Mouse (Mus musculus): Measurements from ENCODE around the gene Cdk10.

Gene Cdk10

DNA sequence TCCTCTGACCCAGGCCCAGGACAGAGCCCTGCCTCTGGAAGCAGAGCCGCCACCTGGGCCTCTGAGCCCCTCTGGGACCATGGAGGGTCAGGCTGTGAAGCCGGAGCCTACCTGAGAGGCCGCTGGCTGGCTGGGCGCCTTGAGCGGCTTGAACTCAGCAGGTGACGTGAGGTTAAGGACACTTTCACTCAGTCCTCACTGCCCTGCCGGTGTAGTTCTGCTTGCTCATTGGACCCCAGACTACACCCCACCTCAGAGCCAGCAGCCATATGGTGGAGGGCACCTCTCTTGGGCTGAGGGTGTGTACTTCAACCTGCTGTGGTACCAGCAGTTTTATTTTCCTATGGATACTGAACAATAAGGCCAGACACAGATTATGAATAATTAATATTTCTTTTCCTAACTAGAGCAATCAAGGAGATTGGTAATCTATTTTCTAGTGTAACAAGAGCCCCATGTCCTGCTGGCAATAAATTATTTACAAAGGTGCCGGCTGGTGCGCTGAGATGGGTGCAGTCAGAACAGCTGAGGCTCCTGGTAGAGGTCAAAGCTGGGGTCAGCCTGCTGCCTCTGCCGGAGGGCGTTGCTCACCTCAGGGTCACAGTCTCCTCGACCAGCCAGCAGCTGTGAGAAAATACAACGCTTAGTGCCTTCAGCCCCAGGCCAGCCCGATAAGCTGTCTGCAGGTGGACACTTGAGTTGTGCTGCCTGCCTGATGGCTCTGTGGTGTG is 43.4 kb downstream of the Cdk10 start:
- intact Hi-C loops (cut with DNase I) = no loop called here

DNA sequence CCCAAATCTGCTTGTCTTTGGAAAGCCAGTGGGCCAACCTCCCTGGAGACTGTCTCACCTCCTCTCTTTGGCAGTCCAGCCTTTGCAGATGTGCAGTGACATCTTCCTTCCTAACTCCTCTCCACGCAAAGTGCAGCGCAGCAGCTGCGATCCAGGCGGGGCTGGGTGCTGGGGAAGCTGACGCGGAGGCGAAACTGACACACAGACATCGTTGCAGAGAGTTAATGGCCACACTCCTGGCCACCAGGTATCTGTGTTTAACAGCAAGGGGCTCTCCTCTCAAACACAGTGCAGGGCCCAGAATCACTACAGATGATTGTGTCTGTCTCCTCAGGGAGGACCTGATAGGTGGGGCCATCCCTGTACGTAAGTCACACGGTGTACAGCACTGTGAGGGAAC is 46.5 kb downstream of the Cdk10 start:
- intact Hi-C loops (cut with DNase I) = no loop called here

DNA sequence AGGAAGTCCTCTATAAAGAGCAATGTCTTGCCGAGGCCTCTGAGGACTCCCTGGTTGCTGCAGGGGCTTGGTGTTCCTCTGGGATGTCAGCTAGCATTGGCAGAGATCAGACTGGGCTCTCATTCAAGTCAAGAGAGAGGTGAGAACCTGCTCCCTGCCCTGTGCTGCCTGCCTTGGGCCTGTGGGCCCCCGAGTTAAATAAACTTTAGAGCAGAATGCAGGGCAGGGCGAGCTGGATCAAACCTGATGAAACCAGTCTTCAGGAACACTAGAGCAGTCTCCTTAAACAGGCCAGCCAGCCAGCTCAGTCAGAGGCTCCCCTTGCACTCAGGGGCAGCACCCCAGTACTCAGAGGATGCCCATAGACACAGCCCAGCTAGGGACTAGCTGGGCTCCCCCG is 47.3 kb downstream of the Cdk10 start:
- intact Hi-C loops (cut with DNase I) = no loop called here

DNA sequence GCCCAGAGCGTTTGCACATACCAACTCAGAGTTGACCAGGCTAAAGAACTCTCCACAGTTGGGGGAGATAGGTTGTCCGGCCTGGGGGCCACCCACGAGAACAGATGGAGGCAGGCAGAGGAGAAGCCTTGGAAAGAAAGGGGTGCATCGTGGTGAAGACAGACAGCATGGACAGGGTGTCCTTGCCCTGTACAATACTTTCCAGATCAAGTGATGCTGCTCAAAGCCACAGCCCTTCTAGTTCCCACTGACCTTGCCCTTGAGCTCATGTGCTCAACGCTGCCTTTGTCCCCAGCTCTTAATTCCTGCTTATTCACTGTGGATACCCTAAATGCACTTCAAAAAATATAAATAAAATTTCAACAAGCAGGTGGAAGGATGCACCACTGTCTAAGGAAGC is 49.8 kb downstream of the Cdk10 start:
- intact Hi-C loops (cut with DNase I) = no loop called here

DNA sequence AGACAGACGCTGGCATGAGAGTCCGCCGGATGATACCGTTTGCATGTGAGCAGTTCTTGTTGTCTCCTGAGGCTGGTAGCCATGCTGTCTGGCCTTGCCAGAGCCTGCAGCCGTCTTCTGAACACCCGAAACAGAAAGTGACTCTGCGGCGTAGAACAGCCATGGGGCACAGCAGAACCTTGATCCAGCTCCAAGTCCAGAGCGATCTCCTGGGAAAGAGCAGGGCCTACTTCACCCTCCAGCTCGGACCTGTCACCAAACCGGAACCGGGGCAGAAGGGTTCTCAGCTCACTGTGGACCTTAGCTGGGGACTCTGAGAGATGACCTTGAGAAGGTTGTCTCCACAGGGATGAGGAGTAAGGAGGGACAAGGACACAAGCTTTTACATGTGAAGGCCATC is 50.5 kb downstream of the Cdk10 start:
- intact Hi-C loops (cut with DNase I) = no loop called here

DNA sequence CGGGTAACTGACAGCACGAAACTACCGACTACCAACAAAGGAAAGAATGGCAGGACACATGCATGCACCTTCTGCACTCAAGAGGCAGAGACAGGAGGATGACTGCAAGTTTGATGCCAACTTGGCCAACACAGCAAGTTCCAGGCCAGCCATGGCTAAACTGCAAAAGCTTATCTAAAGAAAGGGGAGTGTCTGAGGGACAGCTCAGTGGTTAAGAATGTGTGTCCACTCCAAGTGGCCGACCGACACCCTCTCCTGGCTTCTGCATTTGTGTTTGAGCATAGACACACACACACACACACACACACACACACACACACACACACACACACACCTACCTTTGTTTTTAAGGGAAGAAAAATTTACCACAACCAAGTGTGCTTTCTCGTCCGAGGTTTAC is 53.8 kb downstream of the Cdk10 start:
- intact Hi-C loops (cut with DNase I) = no loop called here

DNA sequence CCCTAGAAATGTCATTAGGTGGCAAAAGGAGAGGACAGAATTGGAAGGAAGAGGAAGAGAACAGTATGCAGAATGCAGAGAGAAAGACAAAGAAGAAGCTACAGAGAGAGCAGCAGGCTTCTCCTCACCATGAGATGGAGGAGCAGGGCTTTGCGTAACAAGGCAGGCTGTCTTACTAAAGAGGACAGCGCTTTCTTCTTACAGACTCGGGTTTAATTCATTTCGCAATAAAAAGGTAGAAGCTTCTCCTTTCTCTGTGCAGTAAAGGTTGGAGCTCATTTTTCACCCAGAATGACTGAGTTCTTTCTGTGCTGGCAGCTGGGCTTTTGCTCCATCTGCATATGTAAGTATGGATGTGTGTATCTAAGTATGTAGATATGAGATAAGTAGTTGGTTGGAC is 55.2 kb downstream of the Cdk10 start:
- intact Hi-C loops (cut with DNase I) = loop anchor here (10.0 kb wide), 1 partner anchor 165 kb away; the partner anchor contains the start of gene Cpne7

DNA sequence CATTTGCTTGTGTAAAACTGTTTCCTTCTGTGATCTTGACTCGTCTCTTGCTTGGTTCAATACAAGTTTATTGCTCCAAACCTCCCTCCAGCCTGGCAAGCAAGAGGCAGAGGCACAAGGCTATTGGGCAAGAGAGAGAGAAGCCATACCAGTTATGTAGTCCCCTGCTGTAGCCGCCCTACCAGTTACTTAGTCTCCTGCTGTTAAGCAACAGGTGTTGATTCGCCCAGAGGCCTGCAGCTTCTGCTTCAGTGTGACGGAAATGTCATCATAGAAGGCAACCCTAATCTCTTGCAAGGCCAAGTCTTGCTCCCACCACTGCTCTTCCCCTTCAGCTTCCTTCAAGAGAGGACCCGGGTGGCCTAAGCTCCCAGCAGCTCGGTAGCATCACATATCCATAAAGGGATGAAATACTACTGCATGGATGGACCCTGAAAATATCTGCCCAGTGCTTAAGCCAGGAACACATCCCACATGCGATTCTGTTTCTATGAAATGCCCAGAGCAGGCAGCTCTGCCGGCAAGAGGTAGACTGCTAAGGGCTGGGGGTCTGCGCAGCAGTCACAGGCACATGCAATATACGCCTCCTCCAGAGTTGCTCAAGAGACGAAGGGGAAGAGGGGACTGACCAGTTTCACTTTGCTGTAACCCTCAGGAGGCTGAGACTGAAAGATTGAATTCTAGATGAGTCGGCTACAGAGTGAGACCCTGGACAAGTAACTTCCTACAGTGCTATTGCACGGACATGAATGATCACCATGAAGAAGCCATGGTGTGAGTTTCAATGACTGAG is 55.9 kb downstream of the Cdk10 start:
- intact Hi-C loops (cut with DNase I) = loop anchor here (10.0 kb wide), 1 partner anchor 166 kb away; the partner anchor contains the start of gene Cpne7
